Mouse (Mus musculus) kidney, postnatal 14 days (tissue): ENCODE measurements around the gene 0610030E20Rik.

Experiments used
- DNase-seq: peaks from one replicate; pipeline ENCODE4 v3.0.0; 2022; ENCODE audit warnings: mixed read lengths

The 0610030E20Rik gene

DNA sequence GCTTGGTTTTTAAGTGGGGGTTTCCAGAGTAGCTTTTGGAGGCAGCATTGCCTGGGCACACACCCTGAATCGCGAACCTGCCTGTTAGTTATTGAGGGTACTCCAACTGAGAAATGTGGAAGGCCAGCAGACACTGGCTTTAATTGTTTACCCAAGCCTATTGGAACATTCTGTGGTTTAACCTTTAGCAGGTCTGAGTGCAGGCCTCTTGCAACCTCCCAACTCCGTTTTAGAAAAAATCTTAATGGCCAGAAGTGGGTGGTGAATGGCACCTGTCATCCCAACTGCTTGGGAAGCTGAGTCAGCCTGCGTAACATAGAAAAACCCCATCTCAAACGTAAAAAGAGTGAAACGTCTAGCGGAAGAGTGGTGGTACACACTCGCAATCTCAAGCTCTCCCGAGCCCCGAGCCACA lies 49.7 kb downstream of the 0610030E20Rik start:
- no peak for DNase-seq

GRCm38 (mm10) chr6:72399967-72400366 lies 52.9 kb downstream of the 0610030E20Rik start:
- DNase-seq: no peak

DNA sequence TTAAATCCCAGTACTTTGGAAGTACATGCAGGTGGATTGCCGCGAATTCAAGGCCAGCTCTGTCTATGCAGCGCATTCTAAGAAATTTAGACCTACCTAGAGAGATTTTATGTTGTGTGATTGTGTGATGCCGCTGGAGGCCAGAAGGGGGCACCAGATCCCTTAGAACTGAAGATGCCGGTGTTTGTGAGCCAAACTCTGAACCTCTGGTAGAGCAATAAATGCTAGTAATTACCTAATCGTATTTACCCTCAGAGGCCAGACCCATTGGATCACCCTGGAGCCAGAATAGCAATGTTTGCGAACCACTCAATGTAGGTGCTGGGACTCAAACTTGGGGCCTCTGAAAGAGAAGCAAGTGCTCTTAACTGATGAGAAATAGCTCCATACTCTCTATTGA lies 54.8 kb downstream of the 0610030E20Rik start:
- DNase-seq: peak; percentile 85
